Mouse (Mus musculus) CH12.LX (cell line): ENCODE results near the gene Pde9a.

Experiments used
- CTCF ChIP-seq, 2 experiments: IDR thresholded peaks in 1 of 2; conservative IDR thresholded peaks in 1 of 2; 2 replicates each; pipeline ENCODE4 v1.5.1; 2011 to 2012; ENCODE audit warnings: low read depth in 2 of 2, low read length in 2 of 2, improper control_type of control experiment in 1 of 2, inconsistent platforms in 1 of 2, mild to moderate bottlenecking in 1 of 2, moderate library complexity in 1 of 2
- MAX ChIP-seq: IDR thresholded peaks from 2 replicates; pipeline ENCODE4 v1.6.1; 2011; ENCODE audit warnings: low read length, improper control_type of control experiment

DNA sequence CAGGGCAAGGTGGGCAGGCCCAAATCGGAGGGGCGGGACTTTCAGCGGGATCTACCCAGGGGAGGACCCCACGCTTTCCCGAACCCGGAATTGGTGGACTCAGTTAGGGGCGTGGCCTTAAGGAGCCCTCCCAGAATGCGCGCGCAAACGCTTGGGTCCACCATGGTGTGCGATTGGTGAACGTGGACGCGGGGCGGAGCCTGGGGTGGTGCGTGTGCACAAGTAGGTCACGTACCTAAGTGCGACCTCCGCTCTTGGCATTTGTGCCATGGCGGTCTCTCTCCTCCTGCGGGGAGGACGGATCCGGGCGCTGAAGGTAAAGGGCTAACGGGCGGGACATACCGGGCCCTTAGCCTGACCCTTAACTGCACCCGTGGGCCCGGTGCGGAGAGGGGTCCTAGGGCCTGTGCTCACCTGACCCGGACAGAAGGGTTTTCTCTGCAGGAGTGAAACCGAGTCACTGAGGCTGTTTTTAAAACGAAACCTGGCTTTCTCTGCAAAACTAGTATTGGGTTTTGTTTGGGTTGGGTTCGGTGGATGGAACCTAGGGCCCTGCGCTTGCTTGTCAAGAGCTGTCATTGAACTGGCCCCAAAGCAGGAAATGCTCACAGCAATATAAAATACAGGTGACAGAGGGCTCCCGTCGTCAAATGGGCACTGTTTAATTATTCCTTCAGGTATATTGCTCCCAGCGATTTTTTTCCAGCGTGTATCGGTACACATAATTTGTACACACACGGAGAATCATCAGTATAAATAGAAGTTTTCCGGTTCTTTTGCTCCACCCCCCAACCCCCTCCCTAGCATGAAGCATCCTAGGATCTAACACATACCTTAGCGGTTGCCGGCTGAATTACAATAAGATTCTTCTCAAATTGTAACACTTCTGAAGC is 134.2 kb downstream of the Pde9a start, which contains the start of the genes Wdr4 and Ndufv3:
- TF ChIP-seq CTCF (conservative IDR thresholded peaks at IDR 0.05 in 1 of 2, IDR thresholded peaks at IDR 0.05 in 1 of 2; ENCODE audit: low read depth in 2 of 2, low read length in 2 of 2) (no peak), MAX (peak; percentile 53; the same call in 1 of the 2 replicates)
